In the genomic region with DNA sequence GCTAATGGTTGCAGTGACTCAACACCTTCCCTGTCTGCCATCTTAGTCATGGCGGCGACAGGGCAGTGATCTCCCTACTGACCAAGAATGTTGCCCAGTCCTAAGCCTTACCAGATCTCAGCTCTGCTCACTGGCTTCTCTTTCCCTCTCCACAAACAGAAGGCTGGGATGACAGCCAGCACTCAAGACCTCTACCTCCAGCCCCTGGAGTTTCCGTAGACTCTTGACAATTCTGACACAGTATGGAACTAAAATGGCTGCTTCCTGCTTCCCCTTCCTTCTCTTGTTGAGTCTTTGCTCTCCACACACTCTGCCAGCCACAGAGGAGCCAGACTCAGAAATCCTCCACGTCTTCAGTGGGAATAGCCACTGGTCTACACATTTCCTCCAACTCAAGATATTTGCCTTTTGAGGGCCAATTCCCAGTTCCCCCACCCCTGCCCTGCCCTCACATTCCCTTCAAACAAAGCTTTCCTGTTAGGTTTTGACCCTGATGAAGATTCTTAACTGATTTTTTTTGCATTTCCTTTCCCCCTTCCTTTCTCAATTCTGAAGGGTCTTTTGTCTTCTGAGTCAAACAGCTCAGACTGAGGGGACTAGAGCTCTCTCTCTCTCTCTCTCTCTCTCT, we compare ENCODE assay signal across 11 mouse cellular contexts. TPM values are rescaled to one million over a fixed set of nuclear protein-coding genes. Genes with fewer than 3 reads are reported as not detected.
DNase-seq lines count a peak whose midpoint lies in the region; ATAC-seq and TF ChIP-seq lines count a peak whose summit lies in the region.
"Had no signal": no experiment of that assay in that cellular context is flagged by ENCODE, and none has a peak within 500 bp of the region (broad histone marks: within the 10 kb centered on the region; RNA-seq: fewer than 3 reads in every experiment).

No protein-coding gene starts in this region.

- peaks cover 11% of the 10 kb centered on the region; the same call in 1 of the 2 replicates for H3K36me3 ChIP-seq in heart, embryonic 12.5 days
- no peaks in the 10 kb centered on the region for H3K36me3 ChIP-seq in ES-Bruce4 (ENCODE audit: control insufficient read depth, insufficient read depth, low read length, poor library complexity, severe bottlenecking)
- H3K36me3 ChIP-seq in forebrain, embryonic 12.5 days (replicated peaks), result no peaks in the 10 kb centered on the region
- H3K36me3 ChIP-seq in limb, embryonic 11.5 days (ENCODE audit: control insufficient read depth, insufficient read depth, low read length), result no peaks in the 10 kb centered on the region

- TF ChIP-seq CTCF in ES-Bruce4 (IDR thresholded peaks at IDR 0.05; ENCODE audit: low read depth, low read length), result no peak

- no peak for TF ChIP-seq POLR2A in ES-Bruce4 (IDR thresholded peaks at IDR 0.05; ENCODE audit: insufficient read depth, low read length)

- no peak for TF ChIP-seq EP300 in ES-Bruce4 (IDR thresholded peaks at IDR 0.05; ENCODE audit: insufficient read depth, low read depth, low read length)

- WGBS in heart, embryonic 12.5 days, result 54% methylated on average over 4 of the region's 4 CpGs
- WGBS in forebrain, embryonic 12.5 days, result 77% methylated on average over 4 of the region's 4 CpGs
- 88% methylated on average over 4 of the region's 4 CpGs for WGBS in limb, embryonic 11.5 days

- H3K4me1 ChIP-seq in heart, embryonic 12.5 days (replicated peaks), result peaks cover 78% of the 10 kb centered on the region
- H3K4me1 ChIP-seq in ES-Bruce4 (ENCODE audit: control insufficient read depth, insufficient read depth, low read length), result peaks cover 17% of the 10 kb centered on the region
- peaks cover 70% of the 10 kb centered on the region for H3K4me1 ChIP-seq in forebrain, embryonic 12.5 days
- peaks cover 61% of the 10 kb centered on the region for H3K4me1 ChIP-seq in limb, embryonic 11.5 days (ENCODE audit: control insufficient read depth, insufficient read depth, low read length)

- ATAC-seq in heart, embryonic 12.5 days (ENCODE audit: insufficient number of reproducible peaks, low FRiP score), result no peak
- no peak for ATAC-seq in forebrain, embryonic 12.5 days (ENCODE audit: low FRiP score)
- ATAC-seq in limb, embryonic 11.5 days (ENCODE audit: insufficient number of reproducible peaks, low FRiP score, low TSS enrichment, low read depth), result no peak
- ATAC-seq: CD4-positive, CD25-positive, alpha-beta regulatory T cell, adult 4 months had no signal

- H3K4me2 ChIP-seq in heart, embryonic 12.5 days, result no peak overlapping the region
- no peak overlapping the region for H3K4me2 ChIP-seq in forebrain, embryonic 12.5 days
- no peak overlapping the region for H3K4me2 ChIP-seq in limb, embryonic 11.5 days (ENCODE audit: low read depth, severe bottlenecking)

- H3K4me3 ChIP-seq in heart, embryonic 12.5 days, result no peak overlapping the region
- no peak overlapping the region for H3K4me3 ChIP-seq in ES-Bruce4 (ENCODE audit: low read depth, low read length)
- H3K4me3 ChIP-seq in forebrain, embryonic 12.5 days (replicated peaks), result no peak overlapping the region
- no peak overlapping the region for H3K4me3 ChIP-seq in limb, embryonic 11.5 days (ENCODE audit: low read depth, low read length)

- H3K9ac ChIP-seq in heart, embryonic 12.5 days, result no peak overlapping the region
- H3K9ac ChIP-seq in ES-Bruce4 (ENCODE audit: low read depth, poor library complexity, severe bottlenecking), result peak overlapping the region; percentile 30
- no peak overlapping the region for H3K9ac ChIP-seq in forebrain, embryonic 12.5 days
- H3K9ac ChIP-seq in limb, embryonic 11.5 days (ENCODE audit: low read length), result no peak overlapping the region

- no peaks in the 10 kb centered on the region for H3K9me3 ChIP-seq in heart, embryonic 12.5 days (replicated peaks)
- no peaks in the 10 kb centered on the region for H3K9me3 ChIP-seq in ES-Bruce4 (replicated peaks; ENCODE audit: control insufficient read depth, insufficient read depth, low read length, poor library complexity, severe bottlenecking)
- H3K9me3 ChIP-seq in forebrain, embryonic 12.5 days, result no peaks in the 10 kb centered on the region
- H3K9me3 ChIP-seq in limb, embryonic 11.5 days (ENCODE audit: control insufficient read depth, low read length), result no peaks in the 10 kb centered on the region

- DNase-seq in heart, postnatal 4 days, result no peak
- DNase-seq in limb, embryonic 11.5 days (ENCODE audit: low spot score), result no peak
- DNase-seq in spleen, adult 18-20 months, result no peak
- no peak for DNase-seq in cerebellum, postnatal 10 days
- DNase-seq in layer of hippocampus, adult 18-20 months (ENCODE audit: low spot score in 2 of 2), result no peak
- DNase-seq: adrenal gland, postnatal 36 days; kidney, adult 9 months had no signal

- no peaks in the 10 kb centered on the region for H3K27me3 ChIP-seq in heart, embryonic 12.5 days (replicated peaks)
- H3K27me3 ChIP-seq in ES-Bruce4 (ENCODE audit: control insufficient read depth, insufficient read depth, low read length, poor library complexity, severe bottlenecking), result no peaks in the 10 kb centered on the region
- no peaks in the 10 kb centered on the region for H3K27me3 ChIP-seq in forebrain, embryonic 12.5 days
- H3K27me3 ChIP-seq in limb, embryonic 11.5 days (ENCODE audit: control insufficient read depth, insufficient read depth, low read length), result no peaks in the 10 kb centered on the region

- peak overlapping the region; percentile 100 for H3K27ac ChIP-seq in heart, embryonic 12.5 days (ENCODE audit: poor library complexity, severe bottlenecking)
- peak overlapping the region; percentile 98 for H3K27ac ChIP-seq in ES-Bruce4 (ENCODE audit: insufficient read depth, low read length)
- H3K27ac ChIP-seq in forebrain, embryonic 12.5 days, result peak overlapping the region; percentile 93
- peak overlapping the region; percentile 98; the same call in 1 of the 2 replicates for H3K27ac ChIP-seq in limb, embryonic 11.5 days (replicated peaks; ENCODE audit: low read depth, low read length)

RNA-seq across cellular contexts. Expression of a gene that starts 22.3 kb away (rescaled TPM):
- 19.6 and 20.1 TPM in 2 replicates for polyA plus RNA-seq in heart, embryonic 12.5 days (2016; fragmentation: Nextera tagmentation; extraction: Ambion mirVana)
- 10 to 100 TPM; 19.5 to 19.6 TPM for total RNA-seq in heart, postnatal 4 days (2021)
- 38.3 and 39.9 TPM in 2 replicates for polyA plus RNA-seq in ES-Bruce4 (2011; ENCODE audit: insufficient read depth, insufficient read length, low read depth, missing spikeins)
- polyA plus RNA-seq in forebrain, embryonic 12.5 days (2016; fragmentation: Nextera tagmentation; extraction: Ambion mirVana), result 11.5 and 12.9 TPM in 2 replicates
- polyA plus RNA-seq in limb, embryonic 11.5 days (2014; fragmentation: Nextera tagmentation; extraction: Ambion mirVana), result 12.8 and 13.6 TPM in 2 replicates
- 1 to 10 TPM; 2.6 to 3.5 TPM for total RNA-seq in layer of hippocampus, adult 18-20 months (2021)
- polyA plus RNA-seq: CD4-positive, CD25-positive, alpha-beta regulatory T cell, adult 4 months had no signal
